Mouse (Mus musculus) stomach, embryonic 14.5 days (tissue): Measurements from ENCODE around the gene Gm5039. TPM values are rescaled to one million over a fixed set of nuclear protein-coding genes. Genes with fewer than 3 reads are reported as not detected.
"Not testable (repeated sequence)": the region's sequence is repeated elsewhere in the genome, so short reads cannot be mapped to it uniquely, and the experiment has no call there.

Source experiments
- ATAC-seq: fragments of 200-750 bp; cut with Nextera tagmentation; 2 replicates; pipeline ENCODE4 v1.8.0; 2017; ENCODE audit warnings: low read depth, moderate TSS enrichment; ENCODE audit not compliant: insufficient number of reproducible peaks, insufficient read depth, low FRiP score
- H3K27ac ChIP-seq: fragments of 300-500 bp; sonication (generic); 2 replicates; pipeline ENCODE4 v1.5.1; 2014; ENCODE audit warnings: mild to moderate bottlenecking, low read length, moderate library complexity, mixed read lengths
- H3K27me3 ChIP-seq: fragments of 300-500 bp; sonication (generic); 2 replicates; pipeline ENCODE4 v1.6.1; 2014; ENCODE audit warnings: low read length, control low read depth, mixed read lengths; ENCODE audit not compliant: control insufficient read depth, insufficient read depth
- H3K36me3 ChIP-seq: fragments of 300-500 bp; sonication (generic); 2 replicates; pipeline ENCODE4 v1.6.1; 2014; ENCODE audit warnings: mild to moderate bottlenecking, control low read depth, low read length, moderate library complexity, mixed read lengths; ENCODE audit not compliant: control insufficient read depth, insufficient read depth
- H3K4me1 ChIP-seq: fragments of 300-500 bp; sonication (generic); 2 replicates; pipeline ENCODE4 v1.6.1; 2014; ENCODE audit warnings: low read length, control low read depth, mixed read lengths; ENCODE audit not compliant: control insufficient read depth, insufficient read depth
- H3K4me2 ChIP-seq: fragments of 300-500 bp; sonication (generic); replicated peaks from 2 replicates; pipeline ENCODE4 v1.6.1; 2014; ENCODE audit warnings: low read depth, low read length, control low read depth
- H3K4me3 ChIP-seq: fragments of 300-500 bp; sonication (generic); 2 replicates; pipeline ENCODE4 v1.5.1; 2014; ENCODE audit warnings: low read depth, low read length, control low read depth
- H3K9ac ChIP-seq: fragments of 300-500 bp; sonication (generic); replicated peaks from 2 replicates; pipeline ENCODE4 v1.6.1; 2014; ENCODE audit warnings: low read depth, mild to moderate bottlenecking, control low read depth, low read length, moderate library complexity, mixed read lengths
- H3K9me3 ChIP-seq: fragments of 300-500 bp; sonication (generic); 2 replicates; pipeline ENCODE4 v1.6.1; 2016; ENCODE audit warnings: low read depth, low read length, control low read depth; ENCODE audit not compliant: control insufficient read depth
- WGBS: fragments of 180-500 bp; shearing (Covaris S2); extraction: QIAGEN DNeasy Blood & Tissue Kit; methylation state at CpG from one replicate; pipeline ENCODE4 v1.1.7; 2014; 5-methylcytosine and 5-hydroxymethylcytosine counted together
- polyA plus RNA-seq: library from polyadenylated mRNA; unstranded; fragments of >200 nt; fragmentation: Nextera tagmentation; extraction: Ambion mirVana; gene quantifications from 2 replicates; pipeline ENCODE4 v1.2.1, GENCODE M21; 2014

Gm5039 gene
- not detected in 2 replicates for polyA plus RNA-seq

- not testable (repeated sequence) for H3K4me1 ChIP-seq, H3K9ac ChIP-seq, H3K27ac ChIP-seq, H3K27me3 ChIP-seq, H3K4me3 ChIP-seq, H3K4me2 ChIP-seq, H3K9me3 ChIP-seq, ATAC-seq, H3K36me3 ChIP-seq
- 82% methylated on average over 2 of the region's 2 CpGs for WGBS
Measured at GRCm38 (mm10) chr12:88323926-88324325, at the start of gene Gm5039. Gm5039 (minus strand) TSS chr12:88324026.

GRCm38 (mm10) chr12:88372018-88372417 is 48.2 kb upstream of the Gm5039 start:
- Histone ChIP-seq H3K27me3 (no peaks in the 10 kb centered on the region), H3K4me2 (no peak overlapping the region), H3K9ac (no peak overlapping the region), H3K9me3 (no peaks in the 10 kb centered on the region), H3K4me3 (no peak overlapping the region), H3K36me3 (no peaks in the 10 kb centered on the region), H3K27ac (no peak overlapping the region), H3K4me1 (no peaks in the 10 kb centered on the region)
- ATAC-seq: no peak
- WGBS: 80% methylated on average over 5 of the region's 5 CpGs

- H3K9ac ChIP-seq, H3K4me1 ChIP-seq, H3K27ac ChIP-seq, H3K4me3 ChIP-seq, H3K36me3 ChIP-seq, H3K4me2 ChIP-seq, H3K9me3 ChIP-seq, ATAC-seq, H3K27me3 ChIP-seq: not testable (repeated sequence)
- WGBS: 7% methylated on average over 1 of the region's 1 CpGs
Measured at GRCm38 (mm10) chr12:88370321-88370720, 46.5 kb upstream of the Gm5039 start.

DNA sequence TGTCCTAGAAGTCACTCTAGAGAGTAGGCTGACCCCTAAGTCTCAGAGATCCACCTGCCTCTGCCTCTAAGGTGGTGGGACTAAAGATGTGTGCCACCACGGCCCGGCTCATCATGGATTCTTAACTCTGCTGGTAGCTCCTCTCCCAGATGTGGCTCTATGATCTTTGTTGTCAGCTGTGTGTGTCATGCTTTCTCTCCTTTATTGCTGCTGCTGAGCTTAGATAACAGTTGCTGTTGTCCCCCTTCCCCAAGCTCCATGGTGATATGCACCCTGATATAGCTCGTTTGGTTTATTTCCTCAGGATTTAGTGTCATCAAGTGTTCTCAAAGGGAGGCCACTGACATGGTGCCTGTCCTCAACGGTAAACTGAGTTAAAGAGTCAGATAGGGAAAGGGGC is 45.9 kb upstream of the Gm5039 start:
- H3K9me3 ChIP-seq, H3K27me3 ChIP-seq, ATAC-seq, H3K36me3 ChIP-seq, H3K4me3 ChIP-seq, H3K27ac ChIP-seq, H3K9ac ChIP-seq, H3K4me2 ChIP-seq, H3K4me1 ChIP-seq: not testable (repeated sequence)
- 76% methylated on average over 4 of the region's 4 CpGs for WGBS

DNA sequence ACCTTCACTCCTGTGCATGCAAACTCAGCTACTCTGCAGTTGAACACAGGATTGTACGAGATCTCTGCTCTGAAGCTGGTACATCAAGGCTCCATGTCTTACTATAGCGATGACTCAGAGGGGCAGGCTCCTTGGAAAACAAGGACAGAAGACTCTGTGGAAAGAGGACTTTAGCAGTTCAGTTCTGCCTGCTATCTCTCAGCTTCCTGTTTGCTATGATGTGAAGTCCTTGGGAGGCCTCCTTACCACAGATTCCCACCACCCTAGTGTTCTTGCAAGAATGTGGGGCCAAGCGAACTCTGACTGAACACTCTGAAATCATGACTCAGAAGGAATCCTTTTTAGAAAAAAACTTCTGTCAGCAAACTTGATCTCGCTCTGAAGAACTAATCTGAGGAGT is 44.8 kb upstream of the Gm5039 start:
- Histone ChIP-seq H3K27ac (no peak overlapping the region), H3K9ac (no peak overlapping the region), H3K4me3 (no peak overlapping the region), H3K9me3 (no peaks in the 10 kb centered on the region), H3K4me1 (no peaks in the 10 kb centered on the region), H3K4me2 (no peak overlapping the region), H3K27me3 (no peaks in the 10 kb centered on the region), H3K36me3 (no peaks in the 10 kb centered on the region)
- no peak for ATAC-seq
- WGBS: 82% methylated on average over 4 of the region's 4 CpGs

DNA sequence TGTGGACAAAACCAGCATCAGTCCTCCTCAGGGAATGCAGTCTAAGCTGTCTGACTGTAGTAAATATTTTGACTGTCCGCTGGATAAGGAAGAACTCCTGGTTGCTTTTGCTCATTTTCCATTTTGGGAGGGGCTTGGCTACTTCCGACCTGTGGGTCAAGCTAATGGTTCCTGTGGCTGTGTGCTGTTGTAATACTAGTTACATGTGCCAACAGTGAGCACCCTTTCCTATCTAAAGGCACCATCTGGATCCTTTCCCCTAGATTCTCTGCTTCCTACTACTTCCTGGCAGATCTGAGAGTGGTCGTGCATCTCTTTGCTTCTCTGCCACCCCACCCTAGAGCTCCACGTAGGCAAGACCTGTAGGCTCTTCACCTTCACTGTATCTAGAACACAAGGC is 43.8 kb upstream of the Gm5039 start:
- no peaks in the 10 kb centered on the region for H3K36me3 ChIP-seq

GRCm38 (mm10) chr12:88361120-88361445 is 37.3 kb upstream of the Gm5039 start:
- ATAC-seq: no peak
- H3K27ac ChIP-seq: no peak overlapping the region

More for the DNA sequence above, 43.8 kb upstream of the Gm5039 start:
- Histone ChIP-seq H3K9me3 (no peaks in the 10 kb centered on the region), H3K4me1 (no peaks in the 10 kb centered on the region), H3K27ac (no peak overlapping the region), H3K4me2 (no peak overlapping the region), H3K4me3 (no peak overlapping the region), H3K9ac (no peak overlapping the region), H3K27me3 (no peaks in the 10 kb centered on the region)
- WGBS: 81% methylated on average over 4 of the region's 4 CpGs
- no peak for ATAC-seq

DNA sequence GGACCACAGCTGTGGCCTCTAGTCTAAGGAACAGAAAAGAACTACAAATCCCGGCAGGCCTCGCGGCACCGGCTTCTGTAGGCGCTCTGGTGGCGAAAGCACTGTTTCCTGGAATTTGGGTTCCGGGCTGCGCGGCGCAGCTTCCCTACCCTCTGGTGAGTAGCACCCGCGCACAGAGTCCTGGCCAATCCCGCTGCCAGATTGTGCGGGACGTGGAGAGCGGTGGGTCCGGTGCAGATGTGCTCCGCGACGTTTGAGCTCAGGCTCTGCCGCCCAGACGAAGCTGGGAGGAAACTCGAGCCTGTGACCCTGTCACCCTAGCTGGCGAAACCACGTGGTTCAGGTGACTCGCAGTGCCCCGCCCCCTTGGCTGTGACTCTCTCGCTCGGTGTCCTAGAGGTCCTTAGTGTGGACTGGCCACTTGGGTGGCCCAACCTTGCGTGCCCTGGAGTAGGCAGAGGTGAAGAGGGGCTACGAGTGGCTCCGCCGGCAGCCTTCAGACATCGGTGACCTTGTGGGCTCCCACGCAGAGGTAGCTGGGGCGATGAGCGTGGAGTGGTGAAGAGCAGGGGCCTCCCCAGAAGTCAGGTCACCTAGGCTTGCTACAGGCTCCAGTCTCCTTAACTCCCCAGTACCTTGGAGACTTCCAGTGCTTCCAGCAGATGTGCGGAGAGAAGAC is 36.8 kb upstream of the Gm5039 start, which contains the start of gene Adck1:
Gene Adck1, plus strand, starts transcription at position 114 of the 679 bp plus-strand sequence.
- Histone ChIP-seq H3K4me1 (no peaks in the 10 kb centered on the region), H3K4me3 (peak within 1 kb of the TSS; percentile 52), H3K9ac (peak within 1 kb of the TSS; percentile 26), H3K9me3 (no peaks in the 10 kb centered on the region), H3K36me3 (no peaks in the 10 kb centered on the region), H3K4me2 (peak within 1 kb of the TSS; percentile 53), H3K27ac (no peak within 1 kb of the TSS), H3K27me3 (no peaks in the 10 kb centered on the region)
- peak; percentile 92 for ATAC-seq
- under 1% methylated on average over 38 of the region's 38 CpGs for WGBS

More at GRCm38 (mm10) chr12:88361120-88361445, 37.3 kb upstream of the Gm5039 start:
- Histone ChIP-seq H3K9me3 (no peaks in the 10 kb centered on the region), H3K27me3 (no peaks in the 10 kb centered on the region), H3K4me3 (peak overlapping the region; percentile 52), H3K36me3 (no peaks in the 10 kb centered on the region), H3K9ac (peak overlapping the region; percentile 26), H3K4me2 (peak overlapping the region; percentile 53), H3K4me1 (no peaks in the 10 kb centered on the region)
- WGBS: 43% methylated on average over 9 of the region's 9 CpGs

GRCm38 (mm10) chr12:88354182-88354702 is 30.4 kb upstream of the Gm5039 start:
- Histone ChIP-seq H3K27me3 (no peaks in the 10 kb centered on the region), H3K4me3 (peak overlapping the region; percentile 24), H3K36me3 (no peaks in the 10 kb centered on the region), H3K4me2 (peak overlapping the region; percentile 51), H3K27ac (no peak overlapping the region), H3K9me3 (no peaks in the 10 kb centered on the region), H3K9ac (no peak overlapping the region), H3K4me1 (no peaks in the 10 kb centered on the region)
- peak; percentile 18; the same call in 1 of the 2 replicates for ATAC-seq
- WGBS: 19% methylated on average over 41 of the region's 41 CpGs
